ENCODE assay signal across 8 mouse cellular contexts in genomic region chr3:104992709-104993388, GRCm38 (mm10). TPM values are rescaled to one million over a fixed set of nuclear protein-coding genes. Genes with fewer than 3 reads are reported as not detected.
DNase-seq lines count a peak whose midpoint lies in the region; ATAC-seq lines count a peak whose summit lies in the region.

No protein-coding gene starts in this region.

- peak; percentile 77 for ATAC-seq in inflammation-experienced regulatory T-cells, adult 6 months
- ATAC-seq in megakaryocyte progenitor cell, adult 5-6 weeks (replicated peaks; ENCODE audit: poor library complexity), result peak; percentile 100

- peak; percentile 93 to 94 for DNase-seq in adrenal gland, adult 18-20 months (ENCODE audit: low spot score in 2 of 2)
- peak; percentile 93 for DNase-seq in embryo, embryonic 11 days
- peak; percentile 81 for DNase-seq in gastrocnemius, postnatal 25 days
- peak; percentile 62 to 93 for DNase-seq in left cerebral cortex, adult 9 months (ENCODE audit: low spot score in 2 of 2)
- DNase-seq in right cerebral cortex, postnatal 10 days (ENCODE audit: low spot score in 2 of 2), result peak; percentile 90 to 94
- DNase-seq in urinary bladder, postnatal 14 days (ENCODE audit: low spot score), result peak; percentile 93

RNA-seq across cellular contexts. Expression of gene Wnt2b, which starts 31.1 kb away (rescaled TPM):
- total RNA-seq in adrenal gland, adult 18-20 months (2021), result 10 to 100 TPM; 17.7 to 20.5 TPM
- total RNA-seq in gastrocnemius, postnatal 25 days (2021), result under 1 TPM; 0.31 to 0.46 TPM
- polyA plus RNA-seq in inflammation-experienced regulatory T-cells, adult 6 months (2017; shearing (Covaris generic)), result under 1 TPM; 0.25 to 0.56 (median 0.55) TPM
- not detected in 2 replicates for total RNA-seq in megakaryocyte progenitor cell, adult 5-6 weeks (2015)
- not detected in 2 replicates for total RNA-seq in megakaryocyte progenitor cell, adult 5-6 weeks (2017)

Comparison
In these comparisons a context has a peak if more than half of its experiments do, and no peak if none do; other contexts are left out.
1. Peak in every context shown above with its lines: DNase-seq and ATAC-seq.
2. RNA of gene Wnt2b, which starts 31.1 kb away (total RNA-seq): 17.7 to 20.5 TPM in adrenal gland, adult 18-20 months; 0.31 to 0.46 TPM in gastrocnemius, postnatal 25 days and not detected in megakaryocyte progenitor cell, adult 5-6 weeks; every median in the first group is over 10 times any median in the second.